Mouse (Mus musculus) heart, embryonic 16.5 days (tissue): ENCODE data around the gene Piga. TPM values are rescaled to one million over a fixed set of nuclear protein-coding genes. Genes with fewer than 3 reads are reported as not detected.
A peak's percentile ranks its signal among the peaks of the same experiment; 100 is the strongest.

ENCODE experiments used
- ATAC-seq: fragments of 200-750 bp; cut with Nextera tagmentation; replicated peaks from 2 replicates; pipeline ENCODE4 v1.8.0; 2017; ENCODE audit warnings: moderate number of reproducible peaks; ENCODE audit not compliant: insufficient read depth, low FRiP score; ENCODE audit errors: extremely low read depth
- H3K27ac ChIP-seq: fragments of 300-500 bp; sonication (generic); 2 replicates; pipeline ENCODE4 v1.5.1; 2014; ENCODE audit warnings: mild to moderate bottlenecking, low read length, control low read depth, moderate library complexity
- H3K27me3 ChIP-seq: fragments of 300-500 bp; sonication (generic); 2 replicates; pipeline ENCODE4 v1.6.1; 2014; ENCODE audit warnings: low read length, mixed read lengths; ENCODE audit not compliant: control insufficient read depth, insufficient read depth
- H3K36me3 ChIP-seq: fragments of 300-500 bp; sonication (generic); 2 replicates; pipeline ENCODE4 v1.6.1; 2014; ENCODE audit not compliant: control insufficient read depth, insufficient read depth
- H3K4me1 ChIP-seq: fragments of 300-500 bp; sonication (generic); 2 replicates; pipeline ENCODE4 v1.6.1; 2014; ENCODE audit warnings: low read length, mixed read lengths; ENCODE audit not compliant: control insufficient read depth, insufficient read depth
- H3K4me2 ChIP-seq: fragments of 300-500 bp; sonication (generic); 2 replicates; pipeline ENCODE4 v1.6.1; 2014; ENCODE audit warnings: low read depth, mild to moderate bottlenecking, control low read depth, low read length
- H3K4me3 ChIP-seq: fragments of 300-500 bp; sonication (generic); 2 replicates; pipeline ENCODE4 v1.5.1; 2014; ENCODE audit warnings: mild to moderate bottlenecking, control low read depth, low read length
- H3K9ac ChIP-seq: fragments of 300-500 bp; sonication (generic); 2 replicates; pipeline ENCODE4 v1.6.1; 2014; ENCODE audit warnings: low read length, control low read depth
- H3K9me3 ChIP-seq: fragments of 300-500 bp; sonication (generic); replicated peaks from 2 replicates; pipeline ENCODE4 v1.6.1; 2016; ENCODE audit warnings: low read length; ENCODE audit not compliant: control insufficient read depth
- WGBS: fragments of 180-500 bp; shearing (Covaris S2); extraction: QIAGEN DNeasy Blood & Tissue Kit; methylation state at CpG from one replicate; pipeline ENCODE4 v1.1.7; 2014; 5-methylcytosine and 5-hydroxymethylcytosine counted together
- polyA plus RNA-seq: library from polyadenylated mRNA; unstranded; fragments of >200 nt; fragmentation: Nextera tagmentation; extraction: Ambion mirVana; gene quantifications from 2 replicates; pipeline ENCODE4 v1.2.1, GENCODE M21; 2015

Piga gene
- polyA plus RNA-seq, 1 experiment from 2014 or later: 8.2 TPM

DNA sequence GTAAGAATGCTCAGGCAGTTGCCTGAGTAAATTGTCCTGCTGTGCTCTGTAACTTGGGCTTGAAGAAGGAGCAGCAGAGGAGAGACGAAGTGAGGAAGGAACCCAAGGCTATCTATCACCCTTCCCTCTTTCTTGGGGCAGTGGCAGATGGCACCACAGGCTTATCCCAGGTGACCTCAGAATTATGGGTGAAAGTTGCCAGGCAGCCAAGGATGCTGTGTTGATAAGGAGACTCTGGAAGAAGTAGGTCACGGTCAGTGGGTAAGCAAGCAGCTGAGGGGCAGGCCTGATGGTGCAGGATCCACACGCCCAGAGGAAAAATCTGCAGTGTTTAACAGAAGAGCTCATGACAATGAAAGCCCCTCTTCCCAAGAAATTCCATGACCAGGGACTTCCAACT lies 21.7 kb downstream of the Piga start:
- WGBS: 56% methylated on average over 3 of the region's 3 CpGs
- ATAC-seq: no peak
- Histone ChIP-seq H3K27me3 (no peaks in the 10 kb centered on the region), H3K9me3 (peaks cover under 1% of the 10 kb centered on the region; the same call in 1 of the 2 replicates), H3K4me1 (peaks cover 8% of the 10 kb centered on the region; the same call in 1 of the 2 replicates), H3K4me2 (peak overlapping the region; percentile 56; the same call in 1 of the 2 replicates), H3K4me3 (no peak overlapping the region), H3K27ac (peak overlapping the region; percentile 93), H3K36me3 (0 out of 2 replicates have a peak, but pooled peaks cover 4% of the 10 kb centered on the region), H3K9ac (no peak overlapping the region)

DNA sequence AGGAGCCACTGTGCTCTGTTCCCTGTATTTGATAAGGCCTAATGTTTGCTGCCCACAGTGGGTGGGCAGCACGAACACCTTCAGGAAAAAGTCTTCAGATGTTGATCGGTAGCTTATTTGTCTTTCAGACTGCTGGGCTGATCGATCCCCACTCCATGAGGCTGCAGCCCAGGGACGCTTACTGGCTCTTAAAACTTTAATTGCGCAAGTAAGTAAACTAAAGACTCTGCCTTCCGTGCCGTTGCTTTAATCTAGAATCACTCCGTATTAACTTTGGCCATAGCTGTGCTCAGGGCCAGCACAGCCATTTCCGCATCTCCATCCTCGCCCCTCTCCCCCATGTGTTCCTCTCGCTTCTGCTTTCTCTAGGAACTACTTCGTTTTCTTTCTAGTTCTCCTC lies 26.0 kb downstream of the Piga start:
- Histone ChIP-seq H3K9ac (no peak overlapping the region), H3K4me2 (no peak overlapping the region), H3K4me3 (no peak overlapping the region), H3K27me3 (no peaks in the 10 kb centered on the region), H3K4me1 (peaks cover 8% of the 10 kb centered on the region; the same call in 1 of the 2 replicates), H3K27ac (no peak overlapping the region), H3K36me3 (0 out of 2 replicates have a peak, but pooled peaks cover 5% of the 10 kb centered on the region), H3K9me3 (peaks cover 5% of the 10 kb centered on the region; the same call in 1 of the 2 replicates)
- 76% methylated on average over 12 of the region's 12 CpGs for WGBS
- no peak for ATAC-seq

DNA sequence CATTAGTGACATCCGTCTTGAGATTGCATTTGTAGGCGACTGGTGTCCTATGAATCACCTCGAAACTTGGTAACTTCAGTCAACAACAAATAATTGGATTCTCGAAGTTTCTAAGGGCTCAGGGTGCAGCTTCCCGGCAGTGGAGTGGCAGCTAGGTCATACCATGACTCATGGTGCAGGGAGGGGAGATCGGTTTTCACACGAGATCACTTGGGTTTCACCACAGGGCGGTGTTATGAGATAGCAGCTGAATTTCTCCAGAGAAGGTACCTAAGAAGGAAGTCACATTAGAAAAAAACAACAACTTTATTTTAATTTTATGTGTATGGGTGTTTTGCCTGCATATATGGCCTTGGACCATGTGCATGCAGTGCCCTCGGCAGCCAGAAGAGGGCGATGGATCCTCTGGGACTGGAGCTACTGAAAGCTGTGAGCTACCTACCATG lies 26.5 kb downstream of the Piga start:
- Histone ChIP-seq H3K9me3 (peaks cover 5% of the 10 kb centered on the region; the same call in 1 of the 2 replicates), H3K4me1 (peaks cover 8% of the 10 kb centered on the region; the same call in 1 of the 2 replicates), H3K27ac (no peak overlapping the region), H3K4me2 (no peak overlapping the region), H3K27me3 (no peaks in the 10 kb centered on the region), H3K36me3 (0 out of 2 replicates have a peak, but pooled peaks cover 5% of the 10 kb centered on the region), H3K9ac (no peak overlapping the region), H3K4me3 (no peak overlapping the region)
- WGBS: 78% methylated on average over 10 of the region's 10 CpGs
- no peak for ATAC-seq

DNA sequence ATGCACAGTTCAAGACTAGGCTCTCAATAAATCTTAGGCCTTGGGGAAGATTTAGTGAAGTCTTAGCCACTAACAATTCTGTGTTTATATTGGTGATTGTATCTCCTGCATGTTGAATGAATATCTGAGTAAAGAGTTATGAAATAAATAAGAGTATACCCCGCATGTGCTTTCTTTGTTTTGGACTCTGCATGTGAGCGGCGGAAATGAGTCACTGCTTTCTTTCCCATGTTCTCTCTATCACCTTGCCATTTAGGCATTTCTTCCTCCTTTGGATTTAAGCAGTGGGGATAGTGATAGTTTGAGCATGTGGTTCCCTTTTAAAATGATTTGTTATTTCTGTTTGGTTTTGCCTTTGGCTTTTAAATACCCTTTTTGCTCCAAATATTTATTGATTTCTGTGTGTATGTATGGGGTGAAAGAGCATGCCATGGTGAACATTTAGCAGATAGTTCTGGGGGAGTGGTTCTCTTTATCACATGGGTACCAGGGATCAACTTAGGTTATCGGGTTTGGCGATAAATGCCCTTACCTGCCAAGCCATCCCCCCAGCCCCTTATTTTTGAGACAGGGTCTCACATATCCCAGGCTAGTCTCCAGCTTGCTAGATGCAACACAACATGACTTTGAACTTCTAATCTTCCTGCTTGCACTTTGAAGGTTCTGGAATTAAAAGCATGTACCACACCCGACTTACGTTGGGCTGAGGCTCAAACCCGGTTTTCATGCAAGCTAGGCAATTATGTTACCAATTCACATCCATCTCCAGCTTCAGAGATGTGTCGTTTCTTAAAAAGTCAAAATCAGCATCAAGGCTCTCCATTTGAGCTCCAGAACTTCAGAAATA lies 27.5 kb downstream of the Piga start:
- ATAC-seq: no peak
- H3K9me3 ChIP-seq: peaks cover 5% of the 10 kb centered on the region; the same call in 1 of the 2 replicates
- H3K36me3 ChIP-seq: 0 out of 2 replicates have a peak, but pooled peaks cover 5% of the 10 kb centered on the region
- no peak overlapping the region for H3K9ac ChIP-seq
- WGBS: 83% methylated on average over 9 of the region's 9 CpGs
- H3K4me1 ChIP-seq: 0 out of 2 replicates have a peak, but pooled peaks cover 8% of the 10 kb centered on the region
- no peak overlapping the region for H3K4me3 ChIP-seq
- H3K27me3 ChIP-seq: no peaks in the 10 kb centered on the region
- H3K27ac ChIP-seq: no peak overlapping the region
- H3K4me2 ChIP-seq: no peak overlapping the region

DNA sequence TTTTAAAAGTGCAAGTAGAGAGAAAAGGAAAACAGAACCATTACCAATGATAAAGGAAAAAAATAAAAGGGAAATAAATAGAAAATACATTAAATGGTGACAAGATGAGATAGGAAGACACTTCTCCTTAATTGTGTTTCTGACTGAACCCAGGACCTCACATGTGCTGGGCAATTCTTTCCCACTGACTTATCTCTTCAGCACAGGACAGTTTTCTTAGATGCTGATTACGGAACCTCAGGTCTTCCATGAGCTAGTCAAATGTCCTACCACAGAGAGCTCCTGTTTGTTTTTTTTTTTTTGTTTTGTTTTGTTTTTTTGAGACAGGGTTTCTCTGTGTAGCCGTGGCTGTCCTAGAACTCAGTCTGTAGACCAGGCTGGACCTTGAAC lies 28.1 kb downstream of the Piga start:
- Histone ChIP-seq H3K9ac (no peak overlapping the region), H3K36me3 (0 out of 2 replicates have a peak, but pooled peaks cover 5% of the 10 kb centered on the region), H3K27ac (no peak overlapping the region), H3K4me2 (no peak overlapping the region), H3K4me1 (0 out of 2 replicates have a peak, but pooled peaks cover 6% of the 10 kb centered on the region), H3K27me3 (no peaks in the 10 kb centered on the region), H3K4me3 (no peak overlapping the region), H3K9me3 (peaks cover 5% of the 10 kb centered on the region; the same call in 1 of the 2 replicates)
- WGBS: 78% methylated on average over 2 of the region's 2 CpGs
- no peak for ATAC-seq

DNA sequence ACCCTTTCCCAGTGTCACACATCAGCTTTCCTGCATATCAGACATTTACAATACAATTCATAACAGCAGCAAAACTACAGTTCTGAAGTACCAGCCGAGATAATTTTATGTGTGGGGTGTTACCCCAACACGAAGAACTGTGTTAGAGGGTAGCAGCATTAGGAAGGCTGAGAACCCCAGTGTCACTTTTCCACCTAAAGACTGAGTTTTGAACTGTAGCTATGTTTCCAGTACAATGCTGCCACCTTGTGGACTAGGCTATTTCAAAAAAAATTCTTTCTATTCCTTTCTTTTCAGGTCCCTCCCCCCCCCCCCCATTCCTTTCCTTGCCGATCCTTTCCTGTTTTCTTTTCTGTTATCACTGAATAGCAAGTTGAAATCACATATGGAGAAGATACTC lies 29.6 kb downstream of the Piga start:
- 30% methylated on average over 3 of the region's 3 CpGs for WGBS
- Histone ChIP-seq H3K4me3 (no peak overlapping the region), H3K4me1 (0 out of 2 replicates have a peak, but pooled peaks cover 2% of the 10 kb centered on the region), H3K27ac (no peak overlapping the region), H3K36me3 (0 out of 2 replicates have a peak, but pooled peaks cover 5% of the 10 kb centered on the region), H3K9ac (no peak overlapping the region), H3K4me2 (no peak overlapping the region), H3K27me3 (no peaks in the 10 kb centered on the region), H3K9me3 (peaks cover 5% of the 10 kb centered on the region; the same call in 1 of the 2 replicates)
- no peak for ATAC-seq

DNA sequence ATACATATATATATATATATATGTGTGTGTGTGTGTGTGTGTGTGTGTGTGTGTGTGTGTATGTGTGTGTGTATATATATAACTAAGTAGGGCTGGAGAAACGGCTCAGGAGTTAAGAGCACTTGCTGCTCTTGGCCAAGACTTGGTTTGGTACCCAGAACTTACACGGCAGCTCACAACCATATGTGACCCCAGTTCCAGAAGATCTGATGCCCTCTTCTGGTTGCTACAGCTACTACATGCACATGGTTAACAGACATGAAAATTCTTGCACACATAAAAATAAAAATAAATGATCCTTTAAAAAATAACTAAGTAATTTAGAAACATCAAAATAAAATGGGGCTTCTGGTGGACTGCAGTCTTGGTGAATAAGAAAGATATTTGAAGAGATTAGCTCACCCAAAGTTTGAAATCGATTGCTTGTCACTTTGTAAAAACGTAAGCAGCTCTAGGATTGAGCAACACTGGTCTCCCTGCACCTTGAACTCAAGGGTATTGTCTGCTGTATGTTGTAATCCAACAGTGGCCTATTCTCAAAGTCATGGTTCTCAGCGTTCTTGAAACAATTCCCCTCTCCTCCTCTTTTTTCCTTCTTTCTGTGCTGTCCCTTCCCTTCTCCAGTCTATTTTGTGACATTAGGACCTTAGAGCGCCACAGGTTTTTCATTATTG lies 39.8 kb downstream of the Piga start:
- Histone ChIP-seq H3K9ac (no peak overlapping the region), H3K27ac (no peak overlapping the region), H3K4me3 (no peak overlapping the region), H3K27me3 (no peaks in the 10 kb centered on the region), H3K9me3 (no peaks in the 10 kb centered on the region), H3K36me3 (no peaks in the 10 kb centered on the region), H3K4me2 (no peak overlapping the region), H3K4me1 (no peaks in the 10 kb centered on the region)
- no peak for ATAC-seq
- WGBS: 68% methylated on average over 6 of the region's 6 CpGs
